Mouse (Mus musculus) midbrain, embryonic 12.5 days (tissue): ENCODE measurements around the gene Mbd4. TPM values are rescaled to one million over a fixed set of nuclear protein-coding genes. Genes with fewer than 3 reads are reported as not detected.

Experiments
- ATAC-seq: fragments of 200-750 bp; cut with Nextera tagmentation; 2 replicates; pipeline ENCODE4 v1.8.0; 2017; ENCODE audit warnings: low read depth, moderate TSS enrichment, moderate library complexity; ENCODE audit not compliant: low FRiP score
- H3K27ac ChIP-seq: fragments of 300-500 bp; sonication (generic); replicated peaks from 2 replicates; pipeline ENCODE4 v1.5.1; 2016; ENCODE audit warnings: mild to moderate bottlenecking
- H3K27me3 ChIP-seq: fragments of 300-500 bp; sonication (generic); 2 replicates; pipeline ENCODE4 v1.6.1; 2016; ENCODE audit warnings: mild to moderate bottlenecking
- H3K36me3 ChIP-seq: fragments of 300-500 bp; sonication (generic); 2 replicates; pipeline ENCODE4 v1.6.1; 2016
- H3K4me1 ChIP-seq: fragments of 300-500 bp; sonication (generic); 2 replicates; pipeline ENCODE4 v1.6.1; 2016
- H3K4me2 ChIP-seq: fragments of 300-500 bp; sonication (generic); replicated peaks from 2 replicates; pipeline ENCODE4 v1.6.1; 2016; ENCODE audit warnings: mild to moderate bottlenecking, moderate library complexity
- H3K4me3 ChIP-seq: fragments of 300-500 bp; sonication (generic); 2 replicates; pipeline ENCODE4 v1.5.1; 2016; ENCODE audit warnings: mild to moderate bottlenecking
- H3K9ac ChIP-seq: fragments of 300-500 bp; sonication (generic); replicated peaks from 2 replicates; pipeline ENCODE4 v1.6.1; 2016; ENCODE audit warnings: mild to moderate bottlenecking, moderate library complexity
- H3K9me3 ChIP-seq: fragments of 300-500 bp; sonication (generic); 2 replicates; pipeline ENCODE4 v1.6.1; 2016; ENCODE audit warnings: mild to moderate bottlenecking
- WGBS: fragments of 180-500 bp; shearing (Covaris S2); methylation state at CpG from one replicate; pipeline ENCODE4 v1.1.7; 2016; 5-methylcytosine and 5-hydroxymethylcytosine counted together
- polyA plus RNA-seq: library from polyadenylated mRNA; unstranded; fragments of >200 nt; fragmentation: Nextera tagmentation; extraction: Ambion mirVana; gene quantifications from 2 replicates; pipeline ENCODE4 v1.2.1, GENCODE M21; 2016

Mbd4 gene
- 23.2 and 24.4 TPM in 2 replicates for polyA plus RNA-seq

- Histone ChIP-seq H3K9ac (peak within 1 kb of the TSS; percentile 69), H3K27ac (peak within 1 kb of the TSS; percentile 86), H3K4me3 (peak within 1 kb of the TSS; percentile 50), H3K36me3 (peaks cover 15% of the 10 kb centered on the region), H3K4me1 (peaks cover 21% of the 10 kb centered on the region), H3K27me3 (no peaks in the 10 kb centered on the region), H3K9me3 (no peaks in the 10 kb centered on the region), H3K4me2 (peak within 1 kb of the TSS; percentile 73)
- ATAC-seq, result peak; percentile 98
- under 1% methylated on average over 51 of the region's 51 CpGs for WGBS
Measured at GRCm38 (mm10) chr6:115853091-115853813, at the start of gene Mbd4, which contains the start of gene Ift122. Mbd4 (minus strand) TSS chr6:115853371. Ift122 (plus strand) TSS chr6:115853470.

- H3K9me3 ChIP-seq, result no peaks in the 10 kb centered on the region
- H3K36me3 ChIP-seq, result peaks cover 40% of the 10 kb centered on the region
- no peak overlapping the region for H3K27ac ChIP-seq
- H3K9ac ChIP-seq, result no peak overlapping the region
- 77% methylated on average over 3 of the region's 3 CpGs for WGBS
- ATAC-seq, result no peak
- H3K4me3 ChIP-seq, result no peak overlapping the region
- H3K27me3 ChIP-seq, result no peaks in the 10 kb centered on the region
- H3K4me1 ChIP-seq, result 0 out of 2 replicates have a peak, but pooled peaks cover 5% of the 10 kb centered on the region
- no peak overlapping the region for H3K4me2 ChIP-seq
Measured at GRCm38 (mm10) chr6:115902545-115902944, 49.4 kb upstream of the Mbd4 start.

- no peak overlapping the region for H3K4me3 ChIP-seq
- peaks cover 30% of the 10 kb centered on the region for H3K36me3 ChIP-seq
- H3K27ac ChIP-seq, result no peak overlapping the region
- no peak overlapping the region for H3K9ac ChIP-seq
- no peaks in the 10 kb centered on the region for H3K9me3 ChIP-seq
- no peak overlapping the region for H3K4me2 ChIP-seq
- no peaks in the 10 kb centered on the region for H3K27me3 ChIP-seq
- H3K4me1 ChIP-seq, result 0 out of 2 replicates have a peak, but pooled peaks cover 5% of the 10 kb centered on the region
- ATAC-seq, result no peak
- 77% methylated on average over 8 of the region's 8 CpGs for WGBS
Measured at GRCm38 (mm10) chr6:115901489-115901931, 48.3 kb upstream of the Mbd4 start.

GRCm38 (mm10) chr6:115901062-115901461, 47.9 kb upstream of the Mbd4 start:
- H3K4me3 ChIP-seq, result no peak overlapping the region
- WGBS, result 31% methylated on average over 3 of the region's 3 CpGs
- H3K4me2 ChIP-seq, result no peak overlapping the region
- H3K27ac ChIP-seq, result no peak overlapping the region
- peaks cover 28% of the 10 kb centered on the region for H3K36me3 ChIP-seq
- ATAC-seq, result no peak
- no peak overlapping the region for H3K9ac ChIP-seq
- H3K9me3 ChIP-seq, result no peaks in the 10 kb centered on the region
- 0 out of 2 replicates have a peak, but pooled peaks cover 5% of the 10 kb centered on the region for H3K4me1 ChIP-seq
- H3K27me3 ChIP-seq, result no peaks in the 10 kb centered on the region

GRCm38 (mm10) chr6:115897926-115898520, 44.9 kb upstream of the Mbd4 start:
- no peak overlapping the region for H3K4me2 ChIP-seq
- no peak overlapping the region for H3K27ac ChIP-seq
- no peak overlapping the region for H3K4me3 ChIP-seq
- no peak for ATAC-seq
- peaks cover 18% of the 10 kb centered on the region for H3K36me3 ChIP-seq
- 0 out of 2 replicates have a peak, but pooled peaks cover 3% of the 10 kb centered on the region for H3K27me3 ChIP-seq
- no peaks in the 10 kb centered on the region for H3K9me3 ChIP-seq
- H3K9ac ChIP-seq, result no peak overlapping the region
- H3K4me1 ChIP-seq, result 0 out of 2 replicates have a peak, but pooled peaks cover 5% of the 10 kb centered on the region
- WGBS, result 90% methylated on average over 7 of the region's 7 CpGs

- Histone ChIP-seq H3K4me3 (no peak overlapping the region), H3K27ac (no peak overlapping the region), H3K4me2 (no peak overlapping the region), H3K4me1 (peaks cover 10% of the 10 kb centered on the region), H3K27me3 (0 out of 2 replicates have a peak, but pooled peaks cover 4% of the 10 kb centered on the region), H3K36me3 (peaks cover 19% of the 10 kb centered on the region; the same call in 1 of the 2 replicates), H3K9ac (no peak overlapping the region), H3K9me3 (no peaks in the 10 kb centered on the region)
- no peak for ATAC-seq
- WGBS, result 86% methylated on average over 4 of the region's 4 CpGs
Measured at GRCm38 (mm10) chr6:115897117-115897516, 43.9 kb upstream of the Mbd4 start.

GRCm38 (mm10) chr6:115896346-115896745, 43.2 kb upstream of the Mbd4 start:
- Histone ChIP-seq H3K27ac (no peak overlapping the region), H3K4me2 (no peak overlapping the region), H3K9me3 (no peaks in the 10 kb centered on the region), H3K36me3 (peaks cover 23% of the 10 kb centered on the region; the same call in 1 of the 2 replicates), H3K4me1 (peaks cover 15% of the 10 kb centered on the region), H3K4me3 (no peak overlapping the region), H3K9ac (no peak overlapping the region), H3K27me3 (0 out of 2 replicates have a peak, but pooled peaks cover 4% of the 10 kb centered on the region)
- 74% methylated on average over 1 of the region's 1 CpGs for WGBS
- ATAC-seq, result no peak

GRCm38 (mm10) chr6:115892363-115892762, 39.2 kb upstream of the Mbd4 start:
- peaks cover 17% of the 10 kb centered on the region for H3K4me1 ChIP-seq
- no peak for ATAC-seq
- H3K27me3 ChIP-seq, result 0 out of 2 replicates have a peak, but pooled peaks cover 4% of the 10 kb centered on the region
- H3K36me3 ChIP-seq, result peaks cover 27% of the 10 kb centered on the region
- H3K4me3 ChIP-seq, result no peak overlapping the region
- 58% methylated on average over 3 of the region's 3 CpGs for WGBS
- H3K4me2 ChIP-seq, result no peak overlapping the region
- H3K27ac ChIP-seq, result 0 out of 2 replicates have a peak overlapping the region, but pooled peaks have one; percentile 2
- no peak overlapping the region for H3K9ac ChIP-seq
- peaks cover 4% of the 10 kb centered on the region; the same call in 1 of the 2 replicates for H3K9me3 ChIP-seq

- peaks cover 4% of the 10 kb centered on the region; the same call in 1 of the 2 replicates for H3K9me3 ChIP-seq
- peak; percentile 72 for ATAC-seq
- H3K4me3 ChIP-seq, result no peak overlapping the region
- peaks cover 17% of the 10 kb centered on the region for H3K4me1 ChIP-seq
- 32% methylated on average over 8 of the region's 8 CpGs for WGBS
- H3K4me2 ChIP-seq, result no peak overlapping the region
- H3K27me3 ChIP-seq, result 0 out of 2 replicates have a peak, but pooled peaks cover 4% of the 10 kb centered on the region
- no peak overlapping the region for H3K9ac ChIP-seq
- 0 out of 2 replicates have a peak overlapping the region, but pooled peaks have one; percentile 2 for H3K27ac ChIP-seq
- peaks cover 34% of the 10 kb centered on the region for H3K36me3 ChIP-seq
Measured at GRCm38 (mm10) chr6:115891497-115892061, 38.4 kb upstream of the Mbd4 start.

GRCm38 (mm10) chr6:115891061-115891460, 37.9 kb upstream of the Mbd4 start:
- ATAC-seq, result 0 out of 2 replicates have a peak, but pooled peaks have one; percentile 4
- 0 out of 2 replicates have a peak, but pooled peaks cover 4% of the 10 kb centered on the region for H3K27me3 ChIP-seq
- peak overlapping the region; percentile 46; the same call in 1 of the 2 replicates for H3K27ac ChIP-seq
- 68% methylated on average over 6 of the region's 6 CpGs for WGBS
- H3K4me1 ChIP-seq, result peaks cover 17% of the 10 kb centered on the region
- no peak overlapping the region for H3K4me3 ChIP-seq
- H3K9ac ChIP-seq, result no peak overlapping the region
- no peak overlapping the region for H3K4me2 ChIP-seq
- H3K36me3 ChIP-seq, result peaks cover 36% of the 10 kb centered on the region
- H3K9me3 ChIP-seq, result peaks cover 4% of the 10 kb centered on the region; the same call in 1 of the 2 replicates

- H3K9ac ChIP-seq, result no peak overlapping the region
- peaks cover 17% of the 10 kb centered on the region for H3K4me1 ChIP-seq
- no peak overlapping the region for H3K27ac ChIP-seq
- no peak overlapping the region for H3K4me2 ChIP-seq
- H3K36me3 ChIP-seq, result peaks cover 36% of the 10 kb centered on the region
- ATAC-seq, result no peak
- H3K27me3 ChIP-seq, result 0 out of 2 replicates have a peak, but pooled peaks cover 4% of the 10 kb centered on the region
- no peak overlapping the region for H3K4me3 ChIP-seq
- H3K9me3 ChIP-seq, result peaks cover 4% of the 10 kb centered on the region; the same call in 1 of the 2 replicates
- 86% methylated on average over 8 of the region's 8 CpGs for WGBS
Measured at GRCm38 (mm10) chr6:115890601-115891000, 37.4 kb upstream of the Mbd4 start.
